Mouse (Mus musculus) hindbrain, embryonic 14.5 days (tissue): ENCODE data around the gene Itga9. TPM values are rescaled to one million over a fixed set of nuclear protein-coding genes. Genes with fewer than 3 reads are reported as not detected.
"Not testable (repeated sequence)": the region's sequence is repeated elsewhere in the genome, so short reads cannot be mapped to it uniquely, and the experiment has no call there.

Source experiments
- ATAC-seq: fragments of 200-750 bp; cut with Nextera tagmentation; 2 replicates; pipeline ENCODE4 v1.8.0; 2017; ENCODE audit warnings: moderate number of reproducible peaks, mild to moderate bottlenecking, moderate TSS enrichment, moderate library complexity; ENCODE audit not compliant: low FRiP score
- DNase-seq: peaks from one replicate; pipeline ENCODE4 v3.0.0-alpha.2; 2015; ENCODE audit warnings: low spot score
- H3K27ac ChIP-seq: fragments of 300-500 bp; sonication (generic); 2 replicates; pipeline ENCODE4 v1.5.1; 2014; ENCODE audit warnings: mild to moderate bottlenecking, moderate library complexity
- H3K27me3 ChIP-seq: fragments of 300-500 bp; sonication (generic); 2 replicates; pipeline ENCODE4 v1.6.1; 2014; ENCODE audit warnings: mild to moderate bottlenecking, low read length, mixed read lengths; ENCODE audit not compliant: control insufficient read depth, insufficient read depth
- H3K36me3 ChIP-seq: fragments of 300-500 bp; sonication (generic); replicated peaks from 2 replicates; pipeline ENCODE4 v1.6.1; 2014; ENCODE audit not compliant: control insufficient read depth, insufficient read depth
- H3K4me1 ChIP-seq: fragments of 300-500 bp; sonication (generic); replicated peaks from 2 replicates; pipeline ENCODE4 v1.6.1; 2014; ENCODE audit warnings: antibody characterized with exemption, low read length, mixed read lengths; ENCODE audit not compliant: control insufficient read depth, insufficient read depth
- H3K4me2 ChIP-seq: fragments of 300-500 bp; sonication (generic); replicated peaks from 2 replicates; pipeline ENCODE4 v1.6.1; 2014; ENCODE audit warnings: mild to moderate bottlenecking, moderate library complexity
- H3K4me3 ChIP-seq: fragments of 300-500 bp; sonication (generic); replicated peaks from 2 replicates; pipeline ENCODE4 v1.5.1; 2014; ENCODE audit warnings: mild to moderate bottlenecking, low read length
- H3K9ac ChIP-seq: fragments of 300-500 bp; sonication (generic); 2 replicates; pipeline ENCODE4 v1.6.1; 2014
- H3K9me3 ChIP-seq: fragments of 300-500 bp; sonication (generic); 2 replicates; pipeline ENCODE4 v1.6.1; 2016; ENCODE audit warnings: low read length; ENCODE audit not compliant: control insufficient read depth
- WGBS: fragments of 180-500 bp; shearing (Covaris S2); extraction: QIAGEN DNeasy Blood & Tissue Kit; methylation state at CpG from one replicate; pipeline ENCODE4 v1.1.7; 2014; 5-methylcytosine and 5-hydroxymethylcytosine counted together
- polyA plus RNA-seq: library from polyadenylated mRNA; unstranded; fragments of >200 nt; fragmentation: Nextera tagmentation; extraction: Ambion mirVana; gene quantifications from 2 replicates; pipeline ENCODE4 v1.2.1, GENCODE M21; 2014

The Itga9 gene
- polyA plus RNA-seq, 1 experiment from 2014 or later: 4.4 TPM

GRCm38 (mm10) chr9:118596767-118597166, 9.7 kb upstream of the Itga9 start:
- DNase-seq: no peak
- no peaks in the 10 kb centered on the region for H3K27me3 ChIP-seq
- WGBS: 90% methylated on average over 7 of the region's 7 CpGs
- no peaks in the 10 kb centered on the region for H3K9me3 ChIP-seq
- ATAC-seq: no peak
- H3K36me3 ChIP-seq: no peaks in the 10 kb centered on the region
- H3K4me1 ChIP-seq: no peaks in the 10 kb centered on the region
- no peak overlapping the region for H3K9ac ChIP-seq
- no peak overlapping the region for H3K27ac ChIP-seq
- no peak overlapping the region for H3K4me2 ChIP-seq
- H3K4me3 ChIP-seq: no peak overlapping the region

GRCm38 (mm10) chr9:118600393-118600792, 6.1 kb upstream of the Itga9 start:
- not testable (repeated sequence) for ATAC-seq, H3K4me1 ChIP-seq, H3K9ac ChIP-seq, H3K27ac ChIP-seq, H3K27me3 ChIP-seq, H3K4me3 ChIP-seq, DNase-seq, H3K36me3 ChIP-seq, H3K9me3 ChIP-seq, H3K4me2 ChIP-seq
- 75% methylated on average over 3 of the region's 3 CpGs for WGBS

GRCm38 (mm10) chr9:118602576-118602975, 3.9 kb upstream of the Itga9 start:
- Histone ChIP-seq H3K9ac (no peak overlapping the region), H3K4me2 (no peak overlapping the region), H3K36me3 (no peaks in the 10 kb centered on the region), H3K27me3 (0 out of 2 replicates have a peak, but pooled peaks cover 7% of the 10 kb centered on the region), H3K4me1 (peaks cover 5% of the 10 kb centered on the region; the same call in 1 of the 2 replicates), H3K4me3 (no peak overlapping the region), H3K27ac (no peak overlapping the region), H3K9me3 (no peaks in the 10 kb centered on the region)
- no peak for ATAC-seq
- WGBS: 79% methylated on average over 5 of the region's 5 CpGs
- no peak for DNase-seq

GRCm38 (mm10) chr9:118606817-118607371, 404 bp downstream of the Itga9 start:
- Histone ChIP-seq H3K4me1 (peaks cover 11% of the 10 kb centered on the region; the same call in 1 of the 2 replicates), H3K9me3 (no peaks in the 10 kb centered on the region), H3K4me2 (peak overlapping the region; percentile 95), H3K9ac (peak overlapping the region; percentile 77), H3K4me3 (peak overlapping the region; percentile 69), H3K27me3 (peaks cover 22% of the 10 kb centered on the region), H3K27ac (no peak overlapping the region), H3K36me3 (no peaks in the 10 kb centered on the region)
- WGBS: 0% methylated on average over 42 of the region's 68 CpGs
- DNase-seq (no peak), ATAC-seq (peak; percentile 49)

- H3K27ac ChIP-seq: no peak overlapping the region
- H3K4me1 ChIP-seq: peaks cover 16% of the 10 kb centered on the region; the same call in 1 of the 2 replicates
- DNase-seq: no peak
- 42% methylated on average over 16 of the region's 16 CpGs for WGBS
- no peaks in the 10 kb centered on the region for H3K36me3 ChIP-seq
- peak overlapping the region; percentile 69 for H3K4me3 ChIP-seq
- no peak for ATAC-seq
- no peak overlapping the region for H3K9ac ChIP-seq
- no peaks in the 10 kb centered on the region for H3K9me3 ChIP-seq
- H3K4me2 ChIP-seq: peak overlapping the region; percentile 95
- H3K27me3 ChIP-seq: peaks cover 22% of the 10 kb centered on the region
These were observed 1.4 kb downstream of the Itga9 start for GRCm38 (mm10) chr9:118607701-118608401.

- Histone ChIP-seq H3K27me3 (peaks cover 22% of the 10 kb centered on the region), H3K36me3 (no peaks in the 10 kb centered on the region), H3K27ac (no peak overlapping the region), H3K4me2 (no peak overlapping the region), H3K9ac (no peak overlapping the region), H3K4me3 (no peak overlapping the region), H3K9me3 (no peaks in the 10 kb centered on the region), H3K4me1 (peaks cover 16% of the 10 kb centered on the region; the same call in 1 of the 2 replicates)
- 34% methylated on average over 4 of the region's 4 CpGs for WGBS
- DNase-seq (no peak), ATAC-seq (no peak)
These were observed 2.1 kb downstream of the Itga9 start for GRCm38 (mm10) chr9:118608556-118608955.

- Histone ChIP-seq H3K4me2 (no peak overlapping the region), H3K9ac (no peak overlapping the region), H3K9me3 (no peaks in the 10 kb centered on the region), H3K27me3 (peaks cover 22% of the 10 kb centered on the region), H3K4me1 (peaks cover 16% of the 10 kb centered on the region; the same call in 1 of the 2 replicates), H3K27ac (no peak overlapping the region), H3K36me3 (no peaks in the 10 kb centered on the region), H3K4me3 (no peak overlapping the region)
- WGBS: 65% methylated on average over 10 of the region's 10 CpGs
- no peak for DNase-seq
- ATAC-seq: no peak
These were observed 3.6 kb downstream of the Itga9 start for GRCm38 (mm10) chr9:118610060-118610459.

- Histone ChIP-seq H3K27me3 (peaks cover 22% of the 10 kb centered on the region), H3K9me3 (no peaks in the 10 kb centered on the region), H3K27ac (no peak overlapping the region), H3K9ac (no peak overlapping the region), H3K4me3 (no peak overlapping the region), H3K36me3 (no peaks in the 10 kb centered on the region), H3K4me2 (peak overlapping the region; percentile 32), H3K4me1 (peaks cover 16% of the 10 kb centered on the region; the same call in 1 of the 2 replicates)
- WGBS: 54% methylated on average over 14 of the region's 14 CpGs
- ATAC-seq (no peak), DNase-seq (no peak)
These were observed 4.6 kb downstream of the Itga9 start for GRCm38 (mm10) chr9:118611111-118611541.

GRCm38 (mm10) chr9:118611958-118612581, 5.6 kb downstream of the Itga9 start:
- DNase-seq (no peak), ATAC-seq (no peak)
- Histone ChIP-seq H3K36me3 (no peaks in the 10 kb centered on the region), H3K27me3 (peaks cover 20% of the 10 kb centered on the region), H3K4me1 (peaks cover 15% of the 10 kb centered on the region; the same call in 1 of the 2 replicates), H3K9me3 (no peaks in the 10 kb centered on the region), H3K9ac (no peak overlapping the region), H3K27ac (no peak overlapping the region), H3K4me3 (no peak overlapping the region), H3K4me2 (peak overlapping the region; percentile 12)
- WGBS: 62% methylated on average over 20 of the region's 20 CpGs
